Mouse (Mus musculus) small intestine, adult 2 months (tissue): ENCODE data around the gene Ghrh. TPM values are rescaled to one million over a fixed set of nuclear protein-coding genes. Genes with fewer than 3 reads are reported as not detected.

Experiments
- H3K27ac ChIP-seq: fragments of 200-500 bp; 2 replicates; pipeline ENCODE4 v1.5.1; 2012; ENCODE audit warnings: low read depth, low read length, control low read depth, inconsistent platforms; ENCODE audit not compliant: insufficient read depth
- H3K27me3 ChIP-seq: fragments of 200-500 bp; 2 replicates; pipeline ENCODE4 v1.6.1; 2012; ENCODE audit warnings: mild to moderate bottlenecking, moderate library complexity, low read length, inconsistent platforms; ENCODE audit not compliant: control insufficient read depth, insufficient read depth
- H3K36me3 ChIP-seq: fragments of 200-500 bp; 2 replicates; pipeline ENCODE4 v1.6.1; 2012; ENCODE audit warnings: mild to moderate bottlenecking, low read length, control low read depth, inconsistent platforms; ENCODE audit not compliant: control insufficient read depth, insufficient read depth
- H3K4me1 ChIP-seq: fragments of 200-500 bp; 2 replicates; pipeline ENCODE4 v1.6.1; 2012; ENCODE audit warnings: low read length, inconsistent platforms, mixed read lengths; ENCODE audit not compliant: control insufficient read depth, insufficient read depth, insufficient read length
- H3K4me3 ChIP-seq: fragments of 200-500 bp; 2 replicates; pipeline ENCODE4 v1.5.1; 2012; ENCODE audit warnings: low read depth, mild to moderate bottlenecking, control low read depth, inconsistent platforms, low read length, moderate library complexity
- CTCF ChIP-seq: fragments of 200-500 bp; IDR thresholded peaks from 2 replicates; pipeline ENCODE4 v1.5.1; 2012; ENCODE audit warnings: low read depth, mild to moderate bottlenecking, control low read depth, inconsistent platforms, low read length, moderate library complexity, mixed read lengths; ENCODE audit not compliant: insufficient replicate concordance, insufficient read length; ENCODE audit errors: extremely low read depth
- POLR2A ChIP-seq: fragments of 200-500 bp; IDR thresholded peaks from 2 replicates; pipeline ENCODE4 v1.6.1; 2012; ENCODE audit warnings: low read depth, mild to moderate bottlenecking, control low read depth, inconsistent platforms, low read length, moderate library complexity
- WGBS: fragments of 180-500 bp; shearing (Covaris S2); methylation state at CpG from one replicate; pipeline ENCODE4 v1.1.7; 2018; 5-methylcytosine and 5-hydroxymethylcytosine counted together
- polyA plus RNA-seq: library from polyadenylated mRNA; depleted of rRNA; stranded (reverse); fragments of >200 nt; gene quantifications from 2 replicates; pipeline ENCODE4 v1.2.3, GENCODE M21; 2012

Ghrh gene
- polyA plus RNA-seq, 1 experiment: 0.33 TPM

- Histone ChIP-seq H3K36me3 (peaks cover 13% of the 10 kb centered on the region), H3K4me3 (no peak overlapping the region), H3K27me3 (no peaks in the 10 kb centered on the region), H3K4me1 (no peaks in the 10 kb centered on the region), H3K27ac (no peak overlapping the region)
- 88% methylated on average over 4 of the region's 4 CpGs for WGBS
- TF ChIP-seq CTCF (no peak), POLR2A (no peak)
Measured at GRCm38 (mm10) chr2:157384836-157385235, 37.5 kb upstream of the Ghrh start.

DNA sequence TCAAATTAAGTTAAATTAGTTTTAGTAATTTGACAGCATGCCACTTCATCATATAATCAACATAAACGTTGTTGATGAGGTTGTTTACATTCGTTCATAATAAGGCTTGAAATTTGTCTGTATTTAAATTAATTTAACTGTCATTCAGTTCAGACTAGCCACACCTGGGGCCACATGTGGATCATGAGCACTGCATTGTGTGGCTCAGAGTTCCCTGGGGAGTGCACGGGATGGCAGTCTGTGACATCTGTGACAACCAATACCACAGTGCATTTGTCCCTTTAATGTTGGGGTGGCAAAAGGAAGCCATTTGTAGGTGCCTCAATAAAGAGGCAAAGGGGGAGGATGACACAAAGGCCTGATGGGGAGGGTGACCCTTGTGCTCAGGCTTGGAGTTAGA is 29.7 kb upstream of the Ghrh start:
- Histone ChIP-seq H3K27ac (peak overlapping the region; percentile 4; the same call in 1 of the 2 replicates), H3K36me3 (peaks cover 16% of the 10 kb centered on the region), H3K4me3 (no peak overlapping the region), H3K27me3 (no peaks in the 10 kb centered on the region), H3K4me1 (peaks cover 33% of the 10 kb centered on the region)
- 58% methylated on average over 3 of the region's 3 CpGs for WGBS
- TF ChIP-seq CTCF (no peak), POLR2A (no peak)

GRCm38 (mm10) chr2:157375794-157376757 is 28.8 kb upstream of the Ghrh start:
- Histone ChIP-seq H3K27me3 (no peaks in the 10 kb centered on the region), H3K4me3 (no peak overlapping the region), H3K27ac (peak overlapping the region; percentile 34), H3K36me3 (peaks cover 11% of the 10 kb centered on the region), H3K4me1 (peaks cover 36% of the 10 kb centered on the region)
- TF ChIP-seq POLR2A (no peak), CTCF (no peak)
- 45% methylated on average over 14 of the region's 14 CpGs for WGBS

DNA sequence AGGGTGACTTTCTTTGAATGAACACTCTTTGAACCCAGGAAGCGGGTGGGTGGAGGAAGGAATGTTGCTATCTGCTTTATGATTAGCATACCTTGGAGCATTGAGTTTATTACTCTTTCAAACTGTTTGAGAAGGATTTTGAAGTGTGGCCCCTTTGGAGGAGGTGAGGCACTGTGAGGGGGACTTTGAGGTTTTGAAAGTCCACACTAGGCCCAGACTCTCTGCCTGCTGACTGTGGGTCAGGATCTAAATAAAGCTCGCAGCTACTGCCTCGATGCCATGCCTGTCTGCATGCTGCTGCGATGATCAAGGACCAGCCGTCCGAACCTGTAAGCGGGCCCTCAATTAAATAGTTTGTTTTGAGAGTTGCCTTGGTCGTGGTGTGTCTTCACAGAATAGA is 27.7 kb upstream of the Ghrh start:
- peak overlapping the region; percentile 34; the same call in 1 of the 2 replicates for H3K27ac ChIP-seq
- peaks cover 36% of the 10 kb centered on the region for H3K4me1 ChIP-seq
- H3K27me3 ChIP-seq: no peaks in the 10 kb centered on the region
- H3K4me3 ChIP-seq: 0 out of 2 replicates have a peak overlapping the region, but pooled peaks have one; percentile 3
- no peak for TF ChIP-seq POLR2A
- TF ChIP-seq CTCF: no peak
- 63% methylated on average over 8 of the region's 8 CpGs for WGBS
- peaks cover 7% of the 10 kb centered on the region for H3K36me3 ChIP-seq

GRCm38 (mm10) chr2:157373681-157374080 is 26.4 kb upstream of the Ghrh start:
- WGBS: 41% methylated on average over 3 of the region's 3 CpGs
- TF ChIP-seq CTCF (no peak), POLR2A (no peak)
- no peaks in the 10 kb centered on the region for H3K27me3 ChIP-seq
- H3K27ac ChIP-seq: peak overlapping the region; percentile 82
- no peak overlapping the region for H3K4me3 ChIP-seq
- H3K36me3 ChIP-seq: no peaks in the 10 kb centered on the region
- H3K4me1 ChIP-seq: peaks cover 39% of the 10 kb centered on the region

GRCm38 (mm10) chr2:157371696-157372095 is 24.4 kb upstream of the Ghrh start:
- Histone ChIP-seq H3K36me3 (no peaks in the 10 kb centered on the region), H3K27ac (peak overlapping the region; percentile 55), H3K4me3 (no peak overlapping the region), H3K4me1 (peaks cover 37% of the 10 kb centered on the region), H3K27me3 (no peaks in the 10 kb centered on the region)
- no peak for TF ChIP-seq CTCF
- no peak for TF ChIP-seq POLR2A
- 75% methylated on average over 6 of the region's 6 CpGs for WGBS

DNA sequence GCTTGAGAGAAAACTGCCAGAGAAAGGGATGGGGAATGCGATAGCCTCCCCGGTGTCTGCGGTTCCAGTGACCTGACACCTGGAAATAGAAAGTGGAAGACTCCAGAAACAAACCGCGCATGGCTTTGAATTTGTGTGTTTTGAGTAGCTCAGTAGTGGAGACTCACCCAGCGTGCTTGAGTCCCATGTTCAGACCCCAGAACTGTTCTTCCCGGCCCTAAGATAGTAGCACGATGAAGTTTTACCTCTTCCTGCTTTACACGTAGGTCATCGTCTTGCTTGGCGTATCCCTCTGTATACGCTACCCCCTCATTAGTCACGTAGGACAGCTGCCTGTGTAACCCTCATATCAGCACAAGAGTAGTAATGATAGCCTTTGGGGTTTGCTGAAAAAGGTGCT is 20.7 kb upstream of the Ghrh start:
- Histone ChIP-seq H3K36me3 (no peaks in the 10 kb centered on the region), H3K27me3 (no peaks in the 10 kb centered on the region), H3K27ac (peak overlapping the region; percentile 95), H3K4me1 (peaks cover 22% of the 10 kb centered on the region), H3K4me3 (peak overlapping the region; percentile 92)
- no peak for TF ChIP-seq CTCF
- no peak for TF ChIP-seq POLR2A
- WGBS: 2% methylated on average over 13 of the region's 13 CpGs
